Mouse (Mus musculus) brown adipose tissue, adult 24 weeks (tissue): ENCODE data around the gene Gm47995. TPM values are rescaled to one million over a fixed set of nuclear protein-coding genes. Genes with fewer than 3 reads are reported as not detected.
A peak's percentile ranks its signal among the peaks of the same experiment; 100 is the strongest.
"Not testable (repeated sequence)": the region's sequence is repeated elsewhere in the genome, so short reads cannot be mapped to it uniquely, and the experiment has no call there.

Experiments used
- H3K27ac ChIP-seq: fragments of 200-500 bp; replicated peaks from 2 replicates; pipeline ENCODE4 v1.5.1; 2012; ENCODE audit warnings: low read depth, mild to moderate bottlenecking, low read length
- H3K4me1 ChIP-seq: fragments of 200-500 bp; 2 replicates; pipeline ENCODE4 v1.6.1; 2012; ENCODE audit warnings: low read length, mixed read lengths; ENCODE audit not compliant: control insufficient read depth, insufficient read depth, insufficient read length
- H3K4me3 ChIP-seq: fragments of 200-500 bp; 2 replicates; pipeline ENCODE4 v1.5.1; 2012; ENCODE audit warnings: low read depth, mild to moderate bottlenecking, low read length, moderate library complexity; ENCODE audit not compliant: insufficient read depth
- polyA plus RNA-seq: library from polyadenylated mRNA; stranded (reverse); fragments of >200 nt; gene quantifications from 2 replicates; pipeline ENCODE4 v1.2.4, GENCODE M21; 2012; ENCODE audit not compliant: missing spikeins, insufficient read depth, insufficient read length

Gene Gm47995
- polyA plus RNA-seq, 1 experiment, result not detected

DNA sequence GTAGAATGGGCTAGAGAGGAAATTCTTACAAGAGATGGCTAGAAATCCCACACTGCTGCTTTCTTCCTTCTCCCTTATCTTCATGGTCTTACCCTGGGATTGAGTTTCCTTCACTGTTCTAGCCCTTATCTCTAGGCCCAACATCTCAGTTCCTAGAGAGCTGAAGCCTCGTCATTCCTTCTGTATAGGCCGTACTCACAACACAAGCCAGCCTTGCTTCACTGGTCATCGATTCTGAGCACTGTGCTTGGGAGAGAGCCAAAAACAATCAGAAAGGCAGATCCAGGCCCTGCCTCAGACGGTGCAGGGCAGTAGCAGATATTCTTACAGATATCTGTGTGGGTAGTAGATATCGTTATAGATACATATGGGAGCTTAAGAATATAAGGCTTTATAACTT, 10.2 kb downstream of the Gm47995 start:
- H3K4me1 ChIP-seq, H3K27ac ChIP-seq, H3K4me3 ChIP-seq: not testable (repeated sequence)

DNA sequence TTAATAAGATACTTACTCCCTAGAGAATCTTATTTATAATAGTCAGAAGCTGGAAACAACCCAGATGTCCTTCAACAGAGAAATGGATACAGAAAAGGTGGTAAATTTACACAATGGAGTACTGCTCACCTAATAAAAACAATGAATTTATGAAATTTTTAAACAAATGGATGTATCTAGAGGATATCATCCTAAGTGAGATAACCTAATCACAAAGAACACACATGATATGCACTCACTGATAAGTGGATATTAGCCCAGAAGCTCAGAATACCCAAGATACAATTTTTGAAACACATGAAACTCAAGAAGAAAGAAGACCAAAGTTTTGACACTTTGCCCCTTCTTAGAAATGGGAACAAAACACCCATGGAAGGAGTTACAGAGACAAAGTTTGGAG, 10.7 kb downstream of the Gm47995 start:
- not testable (repeated sequence) for H3K27ac ChIP-seq, H3K4me1 ChIP-seq, H3K4me3 ChIP-seq

DNA sequence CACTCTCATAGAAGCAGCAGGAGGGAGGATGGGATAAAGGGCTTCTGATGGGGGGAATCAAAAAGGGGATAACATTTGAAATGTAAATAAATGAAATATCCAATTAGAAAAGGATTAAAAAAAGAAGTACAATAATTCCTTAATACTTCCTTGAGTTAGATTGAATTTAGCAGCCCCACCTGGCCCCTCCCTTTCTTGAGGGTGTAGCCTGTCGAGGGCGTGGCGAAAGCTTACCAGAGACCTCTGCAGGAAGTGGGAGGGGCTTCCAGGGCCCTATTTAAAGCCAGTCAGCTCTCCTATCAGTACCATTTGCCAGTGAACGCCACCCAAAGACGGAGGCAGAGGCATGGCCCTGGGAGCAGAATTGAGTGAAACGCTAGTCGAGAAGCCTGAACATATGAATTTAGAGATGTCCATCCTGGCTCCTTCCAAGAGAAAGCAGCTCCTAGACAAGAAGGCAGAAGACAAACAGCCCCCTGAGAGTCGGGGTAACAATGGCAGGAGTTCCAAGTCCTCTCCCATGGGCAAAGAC, 11.6 kb downstream of the Gm47995 start, which contains the start of gene Gm47996:
Gene Gm47996 (plus strand): TSS at position 308 of the 532 bp plus-strand sequence.
- not testable (repeated sequence) for H3K27ac ChIP-seq, H3K4me1 ChIP-seq

DNA sequence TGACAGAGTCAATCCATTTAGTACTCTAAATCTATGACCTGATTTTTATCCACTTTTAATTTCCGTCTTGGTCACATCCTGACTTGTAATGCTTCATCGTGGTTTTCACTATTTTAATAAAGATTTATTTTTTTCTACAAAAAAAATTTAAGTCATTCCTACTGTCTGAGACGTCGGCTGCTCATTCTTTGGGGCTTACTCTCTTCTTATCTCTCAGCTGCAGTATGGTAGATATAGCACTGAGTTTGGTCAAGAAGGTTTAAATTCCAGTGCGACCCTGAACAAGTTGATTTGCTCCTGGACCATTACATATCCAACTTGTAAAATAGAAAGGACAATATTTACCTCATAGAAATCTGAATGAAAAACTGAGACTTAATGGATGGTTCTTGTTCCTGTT, 13.4 kb downstream of the Gm47995 start:
- not testable (repeated sequence) for H3K4me3 ChIP-seq, H3K4me1 ChIP-seq, H3K27ac ChIP-seq

More for the DNA sequence above, 11.6 kb downstream of the Gm47995 start, which contains the start of gene Gm47996:
- H3K4me3 ChIP-seq, result not testable (repeated sequence)

DNA sequence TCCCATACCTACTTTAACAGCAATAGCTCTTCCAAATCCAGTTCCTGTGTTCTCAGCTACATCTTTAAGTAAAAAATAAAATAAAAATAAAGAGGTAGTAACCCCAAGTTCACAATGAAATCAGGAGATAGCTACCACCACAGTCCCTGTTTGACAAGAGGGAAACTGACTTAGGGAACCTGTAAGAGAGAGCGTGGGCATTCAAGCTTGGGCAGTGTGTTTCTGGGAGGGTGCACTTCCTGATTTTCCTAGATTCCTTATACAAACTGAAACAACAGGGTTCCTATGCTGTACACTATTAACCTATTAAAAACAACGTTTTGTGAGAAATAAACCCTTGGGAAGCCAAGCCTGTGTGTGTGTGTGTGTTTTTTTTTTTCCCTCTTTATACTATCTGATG, 16.6 kb downstream of the Gm47995 start:
- Histone ChIP-seq H3K4me1 (peaks cover 3% of the 10 kb centered on the region; the same call in 1 of the 2 replicates), H3K4me3 (no peak overlapping the region), H3K27ac (no peak overlapping the region)

DNA sequence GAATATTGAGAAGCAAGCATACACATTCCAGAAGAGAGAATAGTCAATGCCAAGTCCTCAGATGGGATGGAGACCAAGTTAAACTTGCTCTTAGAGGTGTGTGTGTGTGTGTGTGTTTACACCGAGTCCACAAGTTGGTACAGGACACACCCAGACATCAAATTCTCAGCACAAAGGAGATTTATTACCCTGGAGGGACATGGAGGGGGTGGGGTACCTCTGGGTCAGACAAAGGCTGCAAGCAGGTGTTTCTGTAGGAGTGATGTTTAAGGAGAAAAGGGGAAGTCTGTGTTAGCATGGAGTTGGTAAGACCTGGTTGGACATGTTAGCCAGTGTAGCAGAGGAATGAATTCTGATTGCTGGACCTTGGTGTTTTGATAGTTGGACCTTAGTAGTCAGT, 17.7 kb downstream of the Gm47995 start:
- Histone ChIP-seq H3K27ac (no peak overlapping the region), H3K4me1 (peaks cover 3% of the 10 kb centered on the region; the same call in 1 of the 2 replicates), H3K4me3 (no peak overlapping the region)

DNA sequence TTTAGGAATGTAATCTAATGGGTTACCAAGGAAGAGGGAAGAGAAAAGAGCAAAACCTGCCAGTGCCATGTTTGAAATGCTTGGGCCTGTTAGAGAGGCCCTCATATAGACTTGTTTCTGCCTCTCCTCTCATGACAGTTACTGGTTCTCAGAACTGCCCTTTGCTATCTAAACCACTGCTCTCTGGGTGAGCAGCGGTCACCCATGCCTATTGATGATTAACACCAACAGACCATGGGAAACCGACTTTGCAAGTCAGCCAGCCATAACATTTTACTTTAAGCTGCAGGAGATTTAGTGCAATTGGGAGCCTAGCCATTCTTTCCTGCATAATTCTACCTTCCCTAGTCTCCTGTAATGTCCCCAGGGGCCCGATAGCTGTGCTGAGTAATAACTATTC, 18.2 kb downstream of the Gm47995 start:
- H3K4me3 ChIP-seq, result no peak overlapping the region
- H3K4me1 ChIP-seq, result peaks cover 3% of the 10 kb centered on the region; the same call in 1 of the 2 replicates
- no peak overlapping the region for H3K27ac ChIP-seq

DNA sequence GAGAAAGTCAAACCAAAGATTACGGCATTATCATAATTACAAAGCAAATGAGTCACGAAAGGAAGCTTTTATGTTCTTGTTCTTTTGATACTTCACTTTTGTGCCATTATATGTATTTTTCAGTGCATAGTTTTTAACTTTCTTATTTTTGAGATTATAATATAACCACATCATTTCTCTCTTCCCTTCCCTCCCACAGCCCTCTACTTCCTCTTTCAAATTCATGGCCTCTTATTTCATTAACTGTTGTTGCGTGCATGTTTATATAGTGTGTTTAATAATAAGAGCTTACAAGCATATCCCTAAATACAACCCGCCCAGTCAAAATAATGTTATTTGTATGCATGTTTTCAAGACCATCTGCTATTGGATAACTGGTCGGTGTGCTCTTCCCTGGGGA, 20.8 kb downstream of the Gm47995 start:
- no peak overlapping the region for H3K27ac ChIP-seq
- peaks cover 3% of the 10 kb centered on the region; the same call in 1 of the 2 replicates for H3K4me1 ChIP-seq
- H3K4me3 ChIP-seq, result no peak overlapping the region

DNA sequence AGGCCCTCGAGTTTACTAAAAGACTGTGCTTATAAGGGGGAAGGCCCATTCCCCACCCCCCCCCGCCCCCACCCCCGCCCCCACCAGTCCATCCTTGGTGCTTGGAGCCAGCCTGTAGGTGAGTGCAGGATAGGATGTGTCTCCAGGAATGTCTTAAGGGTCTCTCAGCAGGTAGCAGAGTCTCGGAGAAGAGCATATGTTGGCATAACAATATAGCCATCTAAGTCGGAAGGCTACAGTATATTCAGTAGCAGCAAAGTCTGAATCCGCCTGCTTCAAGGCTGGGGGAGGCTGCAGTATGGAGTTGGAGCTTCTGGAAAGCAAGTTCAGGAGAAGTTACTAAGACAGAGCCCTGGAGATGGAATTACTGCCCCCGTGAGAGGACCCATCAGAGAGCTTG, 21.9 kb downstream of the Gm47995 start:
- Histone ChIP-seq H3K4me1 (peaks cover 3% of the 10 kb centered on the region; the same call in 1 of the 2 replicates), H3K27ac (no peak overlapping the region), H3K4me3 (no peak overlapping the region)

DNA sequence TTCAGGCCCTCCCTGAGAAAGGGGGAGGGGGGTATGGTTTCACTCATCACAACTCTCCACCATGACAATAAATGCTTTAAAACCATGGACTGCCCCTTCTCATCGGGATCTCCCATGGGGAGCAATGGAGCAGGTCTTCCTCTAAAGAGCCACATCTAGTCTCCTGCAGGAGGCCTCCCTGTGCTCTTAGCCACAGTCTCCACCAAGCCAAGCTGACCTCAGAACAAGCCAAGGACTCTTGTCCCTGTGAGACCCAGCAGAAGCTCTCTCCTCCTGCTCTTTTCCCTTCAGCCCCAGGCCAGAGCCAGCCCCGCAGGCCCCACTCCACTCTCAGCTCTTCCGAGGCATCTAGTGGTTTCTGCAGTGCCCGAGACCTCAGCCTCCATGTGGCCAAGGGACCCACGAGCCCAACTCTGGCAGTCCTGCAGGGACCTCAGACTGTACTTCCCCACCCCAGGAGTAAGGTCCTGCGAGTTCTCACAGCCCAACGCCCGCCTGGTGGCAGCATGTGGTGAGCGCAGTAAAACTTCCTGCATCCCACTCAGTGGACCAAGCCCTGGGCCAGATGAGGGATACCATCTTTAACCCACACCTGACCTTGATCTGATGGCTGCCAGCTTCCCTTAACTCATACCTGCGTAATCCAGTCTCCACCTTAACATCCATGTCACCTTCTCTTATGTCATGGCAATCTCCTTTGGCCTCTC, 24.5 kb downstream of the Gm47995 start:
- no peak overlapping the region for H3K4me3 ChIP-seq
- no peak overlapping the region for H3K27ac ChIP-seq
- H3K4me1 ChIP-seq, result peaks cover 3% of the 10 kb centered on the region; the same call in 1 of the 2 replicates

DNA sequence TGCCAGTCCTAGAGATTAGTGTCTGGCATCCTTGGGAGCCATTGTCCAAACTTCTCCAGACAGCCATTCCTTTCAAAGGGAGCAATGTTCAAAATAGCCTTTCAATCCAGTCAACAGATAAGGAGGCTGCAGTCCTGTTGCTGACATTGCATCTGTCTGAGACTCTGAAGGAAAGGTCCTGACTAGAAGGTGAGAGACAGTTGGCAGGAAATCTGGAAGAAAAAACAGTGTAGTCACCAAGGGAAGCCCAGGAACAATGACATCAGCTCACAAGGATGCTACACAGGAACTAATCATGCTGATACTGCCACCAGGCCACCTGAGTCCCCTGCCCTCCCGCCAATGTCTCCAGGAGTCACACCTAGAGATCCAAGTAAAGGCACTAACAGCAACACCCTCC, 25.1 kb downstream of the Gm47995 start:
- Histone ChIP-seq H3K4me1 (no peaks in the 10 kb centered on the region), H3K27ac (no peak overlapping the region), H3K4me3 (no peak overlapping the region)

DNA sequence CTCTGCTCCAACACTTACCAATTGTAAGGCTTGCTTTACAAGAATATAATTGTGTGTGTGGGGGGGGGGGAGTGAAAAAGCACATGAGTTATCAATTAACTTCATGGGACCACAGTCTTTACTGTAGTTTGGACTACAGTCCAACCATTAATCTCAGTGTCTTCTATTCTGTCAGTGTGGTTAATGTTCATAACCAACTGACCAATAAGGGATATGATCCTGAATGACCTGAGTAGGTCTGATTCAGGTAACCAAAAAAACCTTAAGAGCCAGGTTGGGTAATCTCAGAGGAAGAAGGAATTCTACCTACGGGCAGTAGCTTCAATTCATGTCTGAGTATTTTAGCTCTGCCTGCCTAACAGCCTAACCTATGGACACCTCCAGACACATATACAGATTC, 26.3 kb downstream of the Gm47995 start:
- Histone ChIP-seq H3K4me1 (peaks cover 2% of the 10 kb centered on the region), H3K27ac (no peak overlapping the region), H3K4me3 (no peak overlapping the region)

DNA sequence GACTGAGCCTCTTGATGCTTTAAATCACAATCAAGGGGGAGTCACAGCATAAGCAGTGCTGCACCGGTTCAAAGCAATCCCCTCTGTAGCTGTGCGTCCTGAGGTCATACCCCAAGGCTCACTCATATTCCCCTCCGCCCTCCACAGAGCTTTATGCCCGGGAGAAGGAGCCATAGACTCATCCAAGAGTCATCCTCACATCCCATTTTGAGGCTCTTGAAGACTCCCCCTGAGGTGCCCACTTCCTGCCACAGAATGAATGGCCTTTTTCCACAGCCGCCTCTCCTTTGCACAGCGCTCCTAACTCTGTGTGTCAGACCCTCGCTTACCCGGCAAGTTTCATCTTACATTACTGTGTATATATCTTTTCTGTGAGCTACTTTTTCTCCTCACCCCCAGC, 29.3 kb downstream of the Gm47995 start:
- Histone ChIP-seq H3K4me1 (peaks cover 2% of the 10 kb centered on the region), H3K27ac (no peak overlapping the region), H3K4me3 (no peak overlapping the region)

DNA sequence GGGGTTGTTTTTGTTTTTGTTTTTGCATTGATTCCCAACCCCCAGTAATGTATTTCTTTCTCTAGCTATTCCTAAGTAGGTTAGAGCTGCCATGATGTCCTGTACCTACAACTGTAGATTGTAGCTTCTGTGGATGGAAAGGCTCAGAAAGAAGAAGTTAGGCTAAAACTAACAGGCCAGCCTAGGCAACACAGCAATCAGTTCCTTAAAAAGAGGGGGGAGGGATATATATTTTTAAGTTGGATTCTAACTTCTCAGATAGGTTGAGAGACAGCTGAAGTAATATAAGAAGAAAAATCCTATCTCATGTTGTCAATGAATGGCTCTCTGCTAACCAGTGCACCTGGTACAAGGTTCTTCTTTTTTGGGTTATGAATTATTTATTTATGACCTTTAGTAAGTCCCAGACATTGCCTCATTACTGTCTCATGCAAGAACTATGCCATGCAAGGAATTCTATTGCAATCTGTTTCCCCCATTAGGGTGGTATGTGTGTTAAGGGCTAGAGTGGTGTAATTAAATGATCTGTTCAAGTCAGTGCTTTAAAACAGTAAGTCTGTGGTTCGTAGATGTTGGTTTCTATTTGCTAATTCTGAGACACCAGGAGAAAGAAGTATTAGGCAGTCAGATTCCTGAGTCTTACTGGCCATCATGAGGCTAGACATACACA, 30.2 kb downstream of the Gm47995 start:
- H3K4me3 ChIP-seq, result no peak overlapping the region
- H3K4me1 ChIP-seq, result peaks cover 2% of the 10 kb centered on the region
- H3K27ac ChIP-seq, result 0 out of 2 replicates have a peak overlapping the region, but pooled peaks have one; percentile 50

DNA sequence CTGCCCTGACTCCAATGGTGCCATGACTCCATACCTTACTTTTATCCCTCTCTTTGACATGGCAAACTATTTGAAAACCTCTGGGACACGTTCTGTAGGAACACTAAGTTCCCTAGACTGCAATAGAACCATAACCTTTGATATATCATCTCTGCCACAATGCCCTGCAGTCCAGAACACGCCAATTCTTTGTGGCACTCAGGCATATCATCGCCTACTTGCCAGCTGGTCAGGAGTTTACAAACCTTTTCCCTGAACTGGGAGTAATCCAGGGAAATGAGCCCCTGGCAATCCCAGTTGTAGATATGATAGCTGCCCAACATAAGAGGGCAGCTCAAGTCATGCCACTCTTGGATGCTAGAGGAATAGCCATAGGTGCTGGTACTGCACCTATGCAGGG, 34.1 kb downstream of the Gm47995 start:
- Histone ChIP-seq H3K4me3 (no peak overlapping the region), H3K27ac (no peak overlapping the region), H3K4me1 (peaks cover 2% of the 10 kb centered on the region)
